Mouse (Mus musculus) cerebellum, adult 2 months (tissue): ENCODE measurements at regions not wholly inside any gene's neighbourhood (a gene's known extent, or its start where the extent isn't known, plus 50 kb on each side); places are given as distances from the start of the nearest gene placed in this dataset.

ENCODE experiments used
- DNase-seq, 2 experiments: peaks; one replicate each; pipeline ENCODE4 v3.0.0; 2021
- H3K27ac ChIP-seq: fragments of 200-500 bp; 2 replicates; pipeline ENCODE4 v1.5.1; 2012; ENCODE audit warnings: low read length, control low read depth, inconsistent platforms; ENCODE audit not compliant: insufficient read depth
- H3K27me3 ChIP-seq: fragments of 200-500 bp; 2 replicates; pipeline ENCODE4 v1.6.1; 2012; ENCODE audit warnings: inconsistent platforms, mild to moderate bottlenecking, low read length, moderate library complexity; ENCODE audit not compliant: control insufficient read depth, insufficient read depth
- H3K4me1 ChIP-seq: fragments of 200-500 bp; 2 replicates; pipeline ENCODE4 v1.6.1; 2011; ENCODE audit warnings: low read length; ENCODE audit not compliant: control insufficient read depth, insufficient read depth
- H3K4me3 ChIP-seq: fragments of 200-500 bp; replicated peaks from 2 replicates; pipeline ENCODE3; 2011; ENCODE audit warnings: mild to moderate bottlenecking, low read depth, low read length, control low read depth; ENCODE audit not compliant: insufficient read depth
- CTCF ChIP-seq: fragments of 200-500 bp; IDR thresholded peaks from 2 replicates; pipeline ENCODE4 v1.5.1; 2011; ENCODE audit warnings: low read depth, mild to moderate bottlenecking, control low read depth, low read length, moderate library complexity, borderline replicate concordance; ENCODE audit not compliant: insufficient read depth
- POLR2A ChIP-seq: fragments of 200-500 bp; IDR thresholded peaks from 2 replicates; pipeline ENCODE4 v1.6.1; 2011; ENCODE audit warnings: low read length, control low read depth, borderline replicate concordance; ENCODE audit not compliant: insufficient read depth
- WGBS: fragments of 180-500 bp; shearing (Covaris S2); methylation state at CpG from one replicate; pipeline ENCODE4 v1.1.7; 2018; 5-methylcytosine and 5-hydroxymethylcytosine counted together

DNA sequence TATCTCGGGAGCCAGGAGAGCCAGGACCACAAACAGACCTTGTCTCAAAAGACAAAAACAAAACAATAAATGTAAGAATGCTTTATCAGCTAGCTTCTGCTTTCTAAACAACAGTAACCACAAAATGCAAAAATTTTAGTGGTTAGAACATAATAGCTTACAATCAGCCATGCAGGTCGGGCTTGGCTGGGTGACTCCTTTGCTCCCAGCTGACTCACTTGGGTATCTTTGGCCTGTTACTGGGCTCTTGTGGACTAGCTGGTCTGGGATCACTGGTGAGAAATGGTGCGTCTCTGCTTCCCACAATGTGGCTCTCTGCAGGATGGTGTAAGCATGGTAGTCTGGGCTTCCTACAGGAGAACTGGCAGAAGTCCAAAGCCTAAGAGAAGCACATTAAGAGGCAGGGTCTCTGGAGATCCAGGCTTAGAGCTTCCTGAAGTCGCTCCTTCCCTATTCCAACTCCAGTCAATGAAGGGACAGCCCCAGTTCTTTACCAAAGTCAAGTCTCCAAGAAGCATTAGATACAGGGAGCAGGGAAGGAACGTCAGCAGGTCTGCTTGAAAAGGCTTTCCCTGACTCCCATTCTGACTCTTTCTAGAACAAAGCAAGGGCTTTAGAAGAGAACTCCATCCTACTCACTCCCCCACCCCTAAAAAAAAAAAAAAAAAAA, 96.0 kb upstream of the Mgme1 start:
- no peak for TF ChIP-seq CTCF
- no peak for TF ChIP-seq POLR2A
- H3K27me3 ChIP-seq = no peaks in the 10 kb centered on the region
- H3K27ac ChIP-seq = no peak overlapping the region
- H3K4me3 ChIP-seq = no peak overlapping the region
- no peak for DNase-seq
- 69% methylated on average over 5 of the region's 5 CpGs for WGBS
- peaks cover 2% of the 10 kb centered on the region; the same call in 1 of the 2 replicates for H3K4me1 ChIP-seq

DNA sequence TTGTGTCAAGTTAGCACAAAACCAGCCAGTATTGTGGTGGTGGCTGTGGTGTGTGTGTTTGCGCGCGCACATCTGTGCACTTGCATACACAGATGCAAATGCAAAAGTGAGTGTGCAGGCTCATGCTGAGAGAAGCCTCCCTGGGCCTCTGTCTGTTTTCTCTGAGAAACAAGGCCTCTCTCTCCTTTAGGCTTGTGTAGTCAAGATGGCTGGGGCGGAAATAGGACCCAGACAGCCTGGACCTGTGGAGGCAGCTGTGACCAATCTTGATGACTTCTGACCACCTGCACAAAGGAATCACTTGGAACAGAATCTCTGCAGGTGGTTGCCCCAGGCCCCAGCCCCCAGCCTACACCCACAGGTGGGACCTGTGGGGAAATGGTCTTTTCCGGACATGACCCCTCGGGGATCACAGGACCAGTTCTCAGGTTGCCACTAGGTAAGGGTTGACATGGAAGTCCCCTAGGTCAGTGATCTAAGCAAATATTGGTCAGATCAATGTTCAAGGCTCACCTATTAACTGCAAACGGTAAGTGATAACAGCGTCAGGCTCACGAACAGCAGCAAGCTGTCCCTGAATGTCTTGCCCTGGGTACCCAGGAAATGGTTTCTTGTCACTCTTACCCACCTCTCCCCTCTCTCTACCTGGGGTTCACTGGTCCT, 93.8 kb upstream of the Mgme1 start:
- H3K4me3 ChIP-seq = no peak overlapping the region
- WGBS = 96% methylated on average over 9 of the region's 9 CpGs
- no peak for DNase-seq
- TF ChIP-seq POLR2A (no peak), CTCF (no peak)
- no peak overlapping the region for H3K27ac ChIP-seq
- no peaks in the 10 kb centered on the region for H3K27me3 ChIP-seq
- peaks cover 2% of the 10 kb centered on the region; the same call in 1 of the 2 replicates for H3K4me1 ChIP-seq

DNA sequence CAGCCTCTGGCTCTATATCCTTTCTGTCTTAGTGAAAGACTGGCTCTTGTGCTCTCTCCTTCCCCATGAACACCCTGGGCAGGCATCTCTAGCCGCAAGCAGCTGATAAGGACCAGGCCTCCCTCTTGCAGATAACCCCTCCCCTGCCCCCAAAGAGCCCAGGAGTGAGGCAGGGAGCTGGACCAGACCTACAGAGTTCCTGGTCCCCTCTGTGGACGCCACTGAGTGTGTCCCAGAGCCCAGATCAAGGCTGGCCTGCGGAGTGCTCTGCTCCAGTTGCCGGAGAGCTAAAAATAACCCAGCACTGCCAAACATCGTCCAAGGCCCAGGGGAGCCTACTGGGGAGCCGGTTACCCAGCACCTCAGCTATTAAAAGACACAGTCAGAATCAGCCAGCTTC, 93.2 kb upstream of the Mgme1 start:
- no peak overlapping the region for H3K4me3 ChIP-seq
- no peak overlapping the region for H3K27ac ChIP-seq
- H3K4me1 ChIP-seq = no peaks in the 10 kb centered on the region
- TF ChIP-seq CTCF = no peak
- TF ChIP-seq POLR2A = no peak
- H3K27me3 ChIP-seq = no peaks in the 10 kb centered on the region
- 52% methylated on average over 6 of the region's 6 CpGs for WGBS
- no peak for DNase-seq

DNA sequence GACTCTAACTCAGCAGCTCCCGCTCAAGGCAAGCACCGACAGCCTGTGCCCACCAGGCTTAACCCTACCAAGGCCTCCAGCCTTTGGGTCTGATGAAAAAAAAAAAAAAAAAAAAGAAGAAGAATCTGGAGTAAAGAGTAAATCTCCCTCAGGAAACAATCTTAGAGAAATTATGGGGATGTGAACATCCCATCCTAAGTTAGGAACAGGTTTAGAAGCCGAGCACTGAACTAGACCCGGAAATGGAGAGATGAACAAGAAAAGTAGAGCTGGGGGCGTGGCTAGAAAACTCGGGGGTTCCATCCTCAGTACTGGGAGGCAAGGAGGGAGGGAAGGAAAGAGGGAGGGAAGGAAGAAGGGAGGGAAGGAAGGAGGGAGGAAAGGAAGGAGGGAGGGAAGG, 92.5 kb upstream of the Mgme1 start:
- Histone ChIP-seq H3K27me3 (no peaks in the 10 kb centered on the region), H3K4me3 (no peak overlapping the region), H3K27ac (no peak overlapping the region), H3K4me1 (no peaks in the 10 kb centered on the region)
- DNase-seq = no peak
- TF ChIP-seq POLR2A = no peak
- 73% methylated on average over 6 of the region's 6 CpGs for WGBS

DNA sequence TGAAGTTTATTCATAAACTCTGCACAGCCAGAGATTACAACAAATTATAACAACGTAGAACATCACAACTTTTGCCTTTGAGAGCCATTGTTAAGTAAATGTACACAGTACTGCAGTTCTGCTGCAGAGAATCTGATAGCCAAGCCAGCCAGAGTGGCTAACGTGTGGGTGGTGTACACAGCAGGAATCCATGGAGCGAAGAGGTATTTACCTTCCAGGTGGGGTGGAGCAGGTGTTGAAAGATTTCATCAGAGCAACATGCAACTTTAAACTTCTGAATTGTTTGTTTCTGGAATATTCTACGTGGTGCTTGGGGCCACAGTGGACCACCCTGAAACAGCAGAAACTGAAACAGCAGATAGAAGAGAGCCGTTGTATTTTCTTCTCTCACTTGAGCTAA, 88.4 kb upstream of the Mgme1 start:
- H3K4me1 ChIP-seq = peaks cover 4% of the 10 kb centered on the region; the same call in 1 of the 2 replicates
- no peak overlapping the region for H3K4me3 ChIP-seq
- TF ChIP-seq CTCF = no peak
- no peak for DNase-seq
- WGBS = 67% methylated on average over 5 of the region's 5 CpGs
- no peaks in the 10 kb centered on the region for H3K27me3 ChIP-seq
- H3K27ac ChIP-seq = no peak overlapping the region

DNA sequence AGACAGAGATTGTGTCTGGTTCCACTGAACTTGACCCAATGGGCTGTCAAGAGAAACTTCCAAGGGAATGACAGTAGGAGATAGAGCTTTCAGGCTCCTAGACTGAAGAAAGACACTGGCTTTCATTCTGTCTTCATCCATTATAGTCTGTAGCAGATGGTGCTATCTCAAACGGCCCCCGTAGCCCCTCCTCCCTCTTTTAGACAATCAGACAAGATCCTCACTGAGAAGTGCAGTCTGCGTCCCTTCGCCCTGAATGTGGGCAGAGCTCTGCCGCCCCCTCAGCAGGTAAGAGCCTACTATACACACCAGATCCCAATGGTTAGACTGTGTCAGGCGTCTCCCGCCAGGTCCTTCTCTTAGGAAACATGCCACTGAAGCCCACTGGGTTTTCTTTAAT, 87.9 kb upstream of the Mgme1 start:
- no peaks in the 10 kb centered on the region for H3K27me3 ChIP-seq
- TF ChIP-seq CTCF = no peak
- no peak for TF ChIP-seq POLR2A

DNA sequence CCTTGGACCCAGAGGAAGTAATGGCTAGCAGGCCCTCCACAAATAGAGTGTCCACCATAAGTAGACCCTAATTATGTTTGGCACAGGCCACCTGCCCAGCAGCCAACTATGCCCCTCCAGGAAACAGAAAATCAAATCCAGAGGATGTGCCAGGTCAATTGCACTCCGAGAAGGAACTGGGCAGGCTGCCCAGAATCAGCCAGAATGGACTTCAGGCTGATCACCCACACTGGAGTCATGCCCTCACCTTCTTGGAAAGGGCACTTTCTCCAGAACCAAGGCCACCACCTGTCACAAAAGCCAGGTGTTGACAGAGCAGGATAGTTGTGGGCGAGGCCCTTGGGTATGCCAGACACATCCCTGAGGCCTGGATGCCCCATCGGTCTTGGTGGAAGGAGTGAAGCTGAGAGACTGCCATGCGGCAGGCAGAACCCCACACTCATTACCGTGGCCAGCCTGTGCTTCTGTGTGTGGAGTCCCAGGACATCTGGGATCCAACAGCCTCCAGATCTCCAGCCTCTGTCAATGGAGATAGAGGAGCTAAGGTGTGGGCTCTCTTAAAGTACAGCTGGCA, 87.0 kb upstream of the Mgme1 start:
- Histone ChIP-seq H3K27ac (no peak overlapping the region), H3K4me1 (peaks cover 4% of the 10 kb centered on the region; the same call in 1 of the 2 replicates), H3K27me3 (no peaks in the 10 kb centered on the region), H3K4me3 (no peak overlapping the region)
- DNase-seq = no peak
- WGBS = 30% methylated on average over 5 of the region's 5 CpGs
- TF ChIP-seq CTCF (no peak), POLR2A (no peak)

More for the DNA sequence above, 87.9 kb upstream of the Mgme1 start:
- WGBS = 51% methylated on average over 7 of the region's 7 CpGs
- H3K27ac ChIP-seq = no peak overlapping the region
- DNase-seq = no peak
- H3K4me1 ChIP-seq = peaks cover 4% of the 10 kb centered on the region; the same call in 1 of the 2 replicates
- H3K4me3 ChIP-seq = no peak overlapping the region

DNA sequence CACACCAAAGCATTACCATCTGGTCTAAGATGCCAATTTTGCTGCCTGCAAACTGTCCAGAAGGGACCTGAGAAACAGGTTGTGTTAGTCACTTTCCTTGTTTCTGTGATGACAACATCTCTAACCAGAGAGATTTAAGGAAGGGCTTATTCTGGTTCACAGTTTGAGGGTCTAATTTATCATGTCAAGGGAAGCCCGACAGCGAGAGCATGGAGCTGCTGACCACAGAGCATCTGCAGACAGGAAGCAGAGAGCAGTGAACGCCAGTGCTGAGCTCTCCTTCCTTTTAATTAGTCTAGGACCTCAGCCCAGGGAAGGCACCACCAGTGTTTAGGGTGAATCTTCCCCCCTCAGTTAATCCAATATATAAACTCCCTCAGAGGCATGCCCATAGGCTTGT, 85.3 kb upstream of the Mgme1 start:
- no peak for DNase-seq
- Histone ChIP-seq H3K4me1 (peaks cover 4% of the 10 kb centered on the region; the same call in 1 of the 2 replicates), H3K4me3 (no peak overlapping the region), H3K27me3 (no peaks in the 10 kb centered on the region), H3K27ac (no peak overlapping the region)
- TF ChIP-seq POLR2A (no peak), CTCF (no peak)
- WGBS = 94% methylated on average over 3 of the region's 3 CpGs
